Mouse (Mus musculus) lung, adult 2 months (tissue): ENCODE results near the gene Nbeal1. TPM values are rescaled to one million over a fixed set of nuclear protein-coding genes. Genes with fewer than 3 reads are reported as not detected.

Source experiments
- DNase-seq: peaks from one replicate; pipeline ENCODE4 v3.0.0; 2022
- H3K4me1 ChIP-seq: fragments of 200-500 bp; 2 replicates; pipeline ENCODE4 v1.6.1; 2011; ENCODE audit warnings: low read length; ENCODE audit not compliant: control insufficient read depth, insufficient read depth
- H3K4me3 ChIP-seq: fragments of 200-500 bp; replicated peaks from 2 replicates; pipeline ENCODE3; 2011; ENCODE audit warnings: low read depth, mild to moderate bottlenecking, control low read depth, low read length; ENCODE audit errors: extremely low read depth
- CTCF ChIP-seq: fragments of 200-500 bp; IDR thresholded peaks from 2 replicates; pipeline ENCODE4 v1.5.1; 2011; ENCODE audit warnings: mild to moderate bottlenecking, low read length, control low read depth; ENCODE audit not compliant: insufficient read depth
- POLR2A ChIP-seq: fragments of 200-500 bp; IDR thresholded peaks from 2 replicates; pipeline ENCODE4 v1.6.1; 2011; ENCODE audit warnings: low read depth, mild to moderate bottlenecking, control low read depth, low read length, borderline replicate concordance; ENCODE audit errors: extremely low read depth
- WGBS: fragments of 180-500 bp; shearing (Covaris S2); methylation state at CpG from one replicate; pipeline ENCODE4 v1.1.7; 2018; 5-methylcytosine and 5-hydroxymethylcytosine counted together
- polyA plus RNA-seq: library from polyadenylated mRNA; depleted of rRNA; stranded (reverse); fragments of >200 nt; gene quantifications from 2 replicates; pipeline ENCODE4 v1.2.3, GENCODE M21; 2012

Nbeal1 gene
- polyA plus RNA-seq, 1 experiment: 6.2 TPM

DNA sequence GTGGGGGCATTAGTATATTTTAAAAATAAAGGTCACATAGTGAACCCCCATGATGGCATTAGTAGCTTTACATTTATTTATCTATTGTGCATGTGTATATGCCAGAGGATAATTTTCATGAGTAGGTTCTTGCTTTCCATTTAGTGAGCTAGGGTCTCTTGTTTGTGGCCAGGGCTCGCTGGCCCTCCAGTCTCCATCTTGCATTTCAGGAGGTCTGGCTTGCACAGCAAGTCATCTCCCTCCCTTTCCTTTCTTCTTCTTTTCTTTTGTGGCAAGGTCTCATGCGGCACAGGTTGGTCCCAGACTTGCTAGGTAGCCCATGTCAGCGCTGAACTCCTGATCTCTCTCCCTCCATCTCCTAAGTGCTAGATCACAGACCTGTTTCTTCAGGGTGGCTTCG, 1.0 kb upstream of the Nbeal1 start:
- DNase-seq: no peak
- Histone ChIP-seq H3K4me1 (peaks cover 6% of the 10 kb centered on the region), H3K4me3 (peak overlapping the region; percentile 28)
- 22% methylated on average over 4 of the region's 4 CpGs for WGBS
- TF ChIP-seq POLR2A: no peak

DNA sequence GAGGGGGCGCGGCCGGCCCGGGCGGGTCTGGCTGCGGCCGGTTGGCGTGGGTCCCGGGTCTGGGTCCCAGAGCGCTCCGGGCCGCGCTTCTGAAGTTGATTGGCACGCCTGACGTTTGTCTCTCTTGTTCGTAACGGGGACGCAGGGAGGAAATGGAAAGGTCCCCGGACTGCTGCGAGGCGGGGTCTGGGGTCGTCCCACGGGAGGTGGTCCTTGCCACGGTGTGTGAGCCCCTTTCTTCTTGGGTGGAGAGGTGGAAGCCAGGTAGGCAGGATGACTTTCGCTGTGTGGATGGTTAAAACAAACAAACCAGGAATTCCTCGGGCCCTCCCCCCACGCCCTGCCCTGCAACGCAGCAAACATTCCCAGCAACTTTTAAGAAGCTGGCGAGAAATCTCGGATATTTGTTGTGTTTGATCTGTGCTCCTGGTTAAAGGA, 404 bp downstream of the Nbeal1 start:
- WGBS: under 1% methylated on average over 30 of the region's 30 CpGs
- DNase-seq: peak; percentile 73

DNA sequence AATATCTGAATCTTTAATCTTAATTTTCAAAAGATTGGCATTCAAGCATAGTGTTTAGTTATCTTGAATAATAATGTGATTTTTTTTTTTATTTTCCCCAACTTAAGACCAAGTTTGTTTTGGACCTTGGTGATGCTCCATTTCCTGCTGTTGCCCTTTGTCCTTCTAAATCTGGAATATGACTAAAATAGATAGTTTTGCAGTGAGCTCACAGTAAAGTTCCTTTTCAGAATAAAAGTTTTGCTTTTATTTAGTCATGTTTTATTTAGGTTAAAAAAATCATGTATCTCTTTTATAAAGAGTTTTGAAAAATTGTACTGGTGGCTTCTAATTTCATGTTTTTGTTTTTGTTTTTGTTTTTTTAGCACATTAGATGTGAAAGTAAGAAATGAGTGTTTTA, 8.1 kb downstream of the Nbeal1 start:
- TF ChIP-seq CTCF (no peak), POLR2A (no peak)
- H3K4me1 ChIP-seq: no peaks in the 10 kb centered on the region
- H3K4me3 ChIP-seq: no peak overlapping the region
- DNase-seq: no peak

More for the DNA sequence above, 404 bp downstream of the Nbeal1 start:
- Histone ChIP-seq H3K4me1 (peaks cover 6% of the 10 kb centered on the region), H3K4me3 (peak overlapping the region; percentile 98)
- TF ChIP-seq POLR2A: peak; percentile 31; the same call in 1 of the 2 replicates
- TF ChIP-seq CTCF: no peak

DNA sequence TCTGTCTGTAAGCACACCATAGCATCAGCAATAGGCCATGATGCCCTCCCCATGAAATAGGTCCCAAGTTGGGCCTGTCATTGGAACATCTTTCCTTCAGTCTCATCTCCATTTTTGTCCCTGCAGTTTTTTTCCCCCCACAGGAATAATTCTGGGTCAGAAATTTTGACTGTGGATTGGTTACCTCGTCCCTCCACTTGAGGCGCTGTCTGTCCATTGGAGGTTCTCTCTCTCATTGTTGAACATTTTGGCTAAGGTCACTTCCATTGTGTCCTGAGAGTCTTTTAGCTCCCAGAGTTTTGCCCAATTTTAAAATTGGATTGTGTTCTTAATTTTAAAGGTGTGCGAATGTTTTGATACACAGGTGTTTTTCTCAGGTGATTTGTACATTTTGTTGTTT, 16.4 kb downstream of the Nbeal1 start:
- TF ChIP-seq CTCF (no peak), POLR2A (no peak)
- Histone ChIP-seq H3K4me1 (no peaks in the 10 kb centered on the region; the same call in 1 of the 2 replicates), H3K4me3 (no peak overlapping the region)
- DNase-seq: no peak
- 78% methylated on average over 3 of the region's 3 CpGs for WGBS

DNA sequence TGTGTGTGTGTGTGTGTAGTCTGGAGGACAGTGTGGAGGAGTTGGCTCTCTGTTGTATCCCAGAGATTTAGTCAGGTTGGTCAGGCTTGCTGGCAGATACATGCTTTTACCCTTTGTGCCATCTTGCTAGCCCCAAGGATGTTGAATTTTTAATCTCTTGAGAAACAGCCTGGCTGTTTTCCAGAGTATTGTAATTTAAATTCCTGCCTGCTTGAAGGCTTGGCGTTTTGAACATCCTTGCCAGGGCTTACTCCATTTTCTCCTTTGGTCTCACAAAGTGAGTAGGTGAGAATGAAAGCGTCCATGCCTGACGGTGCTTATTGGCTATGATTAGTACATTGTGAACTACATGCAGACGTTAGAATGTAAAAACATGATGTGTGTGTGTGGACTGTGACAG, 18.6 kb downstream of the Nbeal1 start:
- no peak for DNase-seq

DNA sequence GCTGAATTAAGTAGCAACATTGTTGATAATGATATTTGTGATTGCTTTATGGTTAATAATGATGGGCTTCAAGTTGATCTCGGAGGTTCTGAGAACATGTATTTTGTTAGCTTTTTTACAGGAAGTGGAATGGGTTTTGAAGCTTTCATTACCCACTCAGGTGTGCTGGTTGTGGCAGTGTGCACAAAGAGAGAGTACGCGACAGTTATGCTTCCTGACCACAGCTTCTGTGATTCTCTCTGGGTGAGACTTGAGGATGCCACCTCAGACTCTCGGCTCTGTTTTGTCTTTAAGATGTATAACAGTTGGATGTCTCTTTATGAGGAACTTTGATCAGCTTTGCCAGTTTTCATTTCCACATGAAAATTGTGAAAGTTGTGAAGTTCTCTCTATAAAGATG, 55.9 kb downstream of the Nbeal1 start:
- no peak for DNase-seq
- 86% methylated on average over 4 of the region's 4 CpGs for WGBS
- Histone ChIP-seq H3K4me3 (no peak overlapping the region), H3K4me1 (no peaks in the 10 kb centered on the region)
- TF ChIP-seq POLR2A (no peak), CTCF (no peak)

More for the DNA sequence above, 18.6 kb downstream of the Nbeal1 start:
- WGBS: 40% methylated on average over 4 of the region's 4 CpGs
- TF ChIP-seq CTCF (no peak), POLR2A (no peak)
- H3K4me3 ChIP-seq: no peak overlapping the region
- no peaks in the 10 kb centered on the region; the same call in 1 of the 2 replicates for H3K4me1 ChIP-seq

DNA sequence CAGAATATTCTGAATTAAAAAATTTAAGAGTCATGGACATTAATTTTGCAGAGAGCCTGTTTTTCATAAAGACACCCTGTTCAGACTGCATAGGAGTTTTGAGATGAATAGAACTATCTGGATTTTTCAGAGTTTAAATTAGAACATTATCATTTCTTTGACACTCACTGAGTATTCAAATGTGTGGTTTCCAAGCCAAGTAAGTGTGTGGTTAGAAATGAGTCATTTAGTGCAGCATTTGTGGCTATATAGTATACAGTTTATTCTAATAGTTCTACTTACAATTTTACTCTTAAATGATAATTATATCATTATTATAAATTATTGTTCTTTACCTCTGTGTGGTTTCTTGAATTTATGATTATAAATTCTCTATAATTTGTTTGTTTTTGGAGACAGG, 60.0 kb downstream of the Nbeal1 start:
- Histone ChIP-seq H3K4me3 (no peak overlapping the region), H3K4me1 (no peaks in the 10 kb centered on the region)
- TF ChIP-seq POLR2A (no peak), CTCF (no peak)
- DNase-seq: no peak

DNA sequence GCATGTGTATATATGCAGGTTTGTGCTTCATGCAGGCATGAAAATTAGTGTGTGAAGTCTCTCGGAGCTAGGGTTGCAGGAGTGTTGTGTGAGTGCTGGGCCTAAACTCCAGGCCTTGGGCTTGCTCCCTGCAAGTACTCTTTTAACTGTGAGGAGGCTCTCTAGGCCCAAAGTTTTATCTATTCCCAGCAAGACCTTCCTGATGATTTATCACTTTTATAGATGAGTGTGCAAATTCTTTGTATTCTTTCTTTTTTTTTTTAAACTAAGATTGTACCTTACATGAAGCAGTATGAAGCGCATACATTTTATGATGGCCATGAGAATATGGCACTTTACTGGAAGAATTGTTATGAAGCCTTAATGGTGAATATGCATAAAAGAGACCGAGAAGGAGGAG, 87.7 kb downstream of the Nbeal1 start:
- Histone ChIP-seq H3K4me1 (no peaks in the 10 kb centered on the region), H3K4me3 (no peak overlapping the region)
- DNase-seq: no peak
- TF ChIP-seq CTCF (no peak), POLR2A (no peak)
- 92% methylated on average over 3 of the region's 3 CpGs for WGBS

DNA sequence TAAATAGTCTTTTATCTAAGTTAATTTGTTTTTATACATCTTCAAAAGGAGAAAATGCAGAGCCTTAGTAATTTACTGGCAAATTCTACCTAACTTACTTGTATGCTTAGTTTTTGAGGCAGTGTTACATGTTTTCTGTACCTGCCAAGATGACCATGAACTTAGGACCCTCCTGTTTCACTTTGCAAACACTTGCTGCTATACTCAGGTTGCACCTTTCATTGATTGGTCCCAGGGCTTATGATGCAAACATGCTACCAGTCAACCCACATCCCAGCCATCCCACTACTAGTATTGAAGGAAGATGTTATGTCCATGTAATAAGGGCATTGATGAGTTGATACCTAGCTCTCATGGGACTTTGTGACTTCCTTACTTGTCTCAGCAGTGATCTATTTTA, 88.9 kb downstream of the Nbeal1 start:
- no peak for DNase-seq
- TF ChIP-seq CTCF (no peak), POLR2A (no peak)
- no peak overlapping the region for H3K4me3 ChIP-seq
- H3K4me1 ChIP-seq: no peaks in the 10 kb centered on the region

DNA sequence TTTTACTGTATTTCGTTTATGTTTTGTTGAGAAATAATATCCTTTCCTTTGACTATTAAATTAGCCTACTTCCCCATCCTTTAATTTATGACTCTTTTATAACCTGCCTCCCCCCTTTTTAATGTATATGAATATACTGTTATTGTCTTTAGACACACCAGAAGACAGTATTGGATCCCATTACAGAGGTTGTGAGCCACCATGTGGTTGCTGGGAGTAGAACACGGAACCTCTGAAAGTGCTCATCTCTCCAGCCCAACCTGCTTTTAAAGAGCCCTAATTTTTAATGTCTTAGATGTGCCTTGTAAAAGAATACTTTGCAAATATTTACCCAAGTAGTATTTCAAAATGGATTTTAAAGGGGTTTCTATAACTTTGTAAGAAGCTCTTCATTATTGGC, 92.1 kb downstream of the Nbeal1 start:
- WGBS: 70% methylated on average over 2 of the region's 2 CpGs
- no peak overlapping the region for H3K4me3 ChIP-seq
- TF ChIP-seq CTCF: no peak
- TF ChIP-seq POLR2A: no peak
- H3K4me1 ChIP-seq: no peaks in the 10 kb centered on the region
- DNase-seq: no peak

DNA sequence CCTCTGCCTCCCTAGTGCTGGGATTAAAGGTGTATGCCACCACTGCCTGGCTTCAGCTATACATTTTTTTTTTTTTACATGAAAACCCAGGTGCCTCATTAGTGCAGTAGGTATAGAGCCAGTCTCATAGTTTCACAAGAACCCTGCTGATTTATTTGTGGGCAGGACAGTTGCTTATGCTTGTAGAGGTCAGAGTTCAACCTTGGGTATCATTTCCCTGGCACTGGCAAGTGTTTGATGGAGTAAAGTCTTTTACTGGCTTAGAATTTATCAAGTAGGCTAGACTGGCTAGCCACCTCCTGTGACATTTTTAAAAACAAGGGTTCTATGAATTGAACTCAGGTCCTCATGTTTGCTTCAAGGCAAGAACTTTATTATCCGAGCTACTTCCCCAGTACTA, 113.5 kb downstream of the Nbeal1 start:
- TF ChIP-seq CTCF (no peak), POLR2A (no peak)
- Histone ChIP-seq H3K4me1 (no peaks in the 10 kb centered on the region), H3K4me3 (no peak overlapping the region)
- no peak for DNase-seq
- 48% methylated on average over 1 of the region's 1 CpGs for WGBS

DNA sequence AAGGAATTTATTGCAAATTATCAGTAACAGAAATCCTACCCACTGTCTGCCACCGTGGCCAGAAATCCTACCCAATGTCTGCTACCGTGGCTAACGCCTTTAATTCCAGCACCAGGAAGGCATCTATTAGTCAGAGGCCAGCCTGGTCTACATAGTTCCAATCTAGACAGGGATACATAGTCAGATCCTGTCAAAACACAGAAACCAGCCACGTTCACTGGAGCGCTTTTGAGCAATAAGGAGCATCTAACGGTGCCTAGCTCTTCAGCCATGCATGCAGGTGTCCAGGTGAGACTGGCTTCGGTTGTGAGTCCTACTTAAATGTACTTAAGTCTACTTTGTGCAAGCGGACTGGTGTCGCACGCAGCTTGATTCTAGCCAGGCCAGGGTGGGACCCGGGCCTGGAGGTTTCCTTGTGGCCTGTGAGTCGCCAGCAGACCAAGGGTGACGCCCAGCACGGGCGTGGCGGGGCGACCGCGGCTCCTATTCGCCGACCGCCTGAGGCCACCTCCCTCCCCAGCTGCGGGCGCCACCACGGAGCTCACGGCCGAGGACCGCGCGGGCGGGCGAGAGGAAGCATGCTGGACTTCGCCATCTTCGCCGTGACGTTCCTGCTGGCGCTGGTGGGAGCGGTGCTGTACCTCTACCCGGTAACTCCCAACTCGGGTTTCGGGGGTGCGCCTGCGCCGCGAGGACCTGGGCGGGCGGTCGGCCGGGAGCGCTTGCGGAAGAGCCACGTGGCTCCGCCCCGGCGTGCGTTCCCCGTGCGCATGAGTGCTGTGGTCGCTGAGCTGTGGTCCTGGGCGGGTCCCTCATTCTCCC, 162.6 kb downstream of the Nbeal1 start, which contains the start of gene Cyp20a1:
Gene Cyp20a1 (plus strand): TSS at position 516 of the 822 bp plus-strand sequence.
- TF ChIP-seq CTCF (no peak), POLR2A (peak; percentile 88)
- Histone ChIP-seq H3K4me1 (no peaks in the 10 kb centered on the region; the same call in 1 of the 2 replicates), H3K4me3 (peak within 1 kb of the TSS; percentile 95)
- WGBS: 1% methylated on average over 60 of the region's 60 CpGs
- peak; percentile 93 for DNase-seq
